Mouse (Mus musculus) liver, postnatal 0 days (tissue): ENCODE data around the gene Bloc1s4. TPM values are rescaled to one million over a fixed set of nuclear protein-coding genes. Genes with fewer than 3 reads are reported as not detected.

Source experiments
- ATAC-seq: fragments of 200-750 bp; cut with Nextera tagmentation; 2 replicates; pipeline ENCODE4 v1.8.0; 2017; ENCODE audit warnings: mild to moderate bottlenecking, moderate library complexity
- DNase-seq: peaks from one replicate; pipeline ENCODE4 v3.0.0-alpha.2; 2016
- H3K27ac ChIP-seq: fragments of 300-500 bp; sonication (generic); 2 replicates; pipeline ENCODE4 v1.5.1; 2014; ENCODE audit warnings: antibody characterized with exemption, moderate library complexity, mild to moderate bottlenecking, low read depth
- H3K27me3 ChIP-seq: fragments of 300-500 bp; sonication (generic); 2 replicates; pipeline ENCODE4 v1.6.1; 2014; ENCODE audit warnings: low read length, control low read depth, mixed read lengths; ENCODE audit not compliant: insufficient read depth
- H3K36me3 ChIP-seq: fragments of 300-500 bp; sonication (generic); replicated peaks from 2 replicates; pipeline ENCODE4 v1.6.1; 2014; ENCODE audit warnings: mild to moderate bottlenecking, control low read depth, low read length, moderate library complexity, mixed read lengths; ENCODE audit not compliant: insufficient read depth
- H3K4me1 ChIP-seq: fragments of 300-500 bp; sonication (generic); 2 replicates; pipeline ENCODE4 v1.6.1; 2014; ENCODE audit warnings: antibody characterized with exemption, mild to moderate bottlenecking, control low read depth; ENCODE audit not compliant: insufficient read depth
- H3K4me2 ChIP-seq: fragments of 300-500 bp; sonication (generic); 2 replicates; pipeline ENCODE4 v1.6.1; 2014; ENCODE audit warnings: low read depth, mild to moderate bottlenecking, low read length, moderate library complexity, mixed read lengths
- H3K4me3 ChIP-seq: fragments of 300-500 bp; sonication (generic); 2 replicates; pipeline ENCODE4 v1.5.1; 2014; ENCODE audit warnings: low read depth, low read length
- H3K9ac ChIP-seq: fragments of 300-500 bp; sonication (generic); replicated peaks from 2 replicates; pipeline ENCODE4 v1.6.1; 2014; ENCODE audit warnings: mild to moderate bottlenecking, moderate library complexity
- H3K9me3 ChIP-seq: fragments of 300-500 bp; sonication (generic); 2 replicates; pipeline ENCODE4 v1.6.1; 2016; ENCODE audit warnings: mild to moderate bottlenecking, control low read depth, low read length, mixed read lengths
- CTCF ChIP-seq: sonication (generic); IDR thresholded peaks from 2 replicates; pipeline ENCODE4 v1.5.1; 2016; ENCODE audit warnings: antibody characterized with exemption, low read depth
- EP300 ChIP-seq: IDR thresholded peaks from 2 replicates; pipeline ENCODE4 v1.6.1; 2016; ENCODE audit warnings: antibody characterized with exemption, low read depth, mild to moderate bottlenecking
- WGBS: fragments of 180-500 bp; shearing (Covaris S2); extraction: QIAGEN DNeasy Blood & Tissue Kit; methylation state at CpG from one replicate; pipeline ENCODE4 v1.1.7; 2014; ENCODE audit not compliant: insufficient replicate concordance; 5-methylcytosine and 5-hydroxymethylcytosine counted together
- polyA plus RNA-seq: library from polyadenylated mRNA; unstranded; fragments of >200 nt; fragmentation: Nextera tagmentation; extraction: Ambion mirVana; gene quantifications from 2 replicates; pipeline ENCODE4 v1.2.1, GENCODE M21; 2015

Bloc1s4 gene
- polyA plus RNA-seq, 1 experiment from 2014 or later = 14.6 TPM

GRCm38 (mm10) chr5:36716816-36717215, 31.6 kb downstream of the Bloc1s4 start:
- 54% methylated on average over 2 of the region's 2 CpGs for WGBS
- H3K4me3 ChIP-seq = no peak overlapping the region
- H3K9ac ChIP-seq = no peak overlapping the region
- TF ChIP-seq EP300 (no peak), CTCF (no peak)
- ATAC-seq (no peak), DNase-seq (no peak)
- H3K9me3 ChIP-seq = no peaks in the 10 kb centered on the region
- H3K36me3 ChIP-seq = no peaks in the 10 kb centered on the region
- no peaks in the 10 kb centered on the region for H3K27me3 ChIP-seq
- H3K4me2 ChIP-seq = no peak overlapping the region
- peaks cover 63% of the 10 kb centered on the region for H3K4me1 ChIP-seq
- H3K27ac ChIP-seq = no peak overlapping the region

GRCm38 (mm10) chr5:36714832-36715231, 33.6 kb downstream of the Bloc1s4 start:
- H3K9ac ChIP-seq = no peak overlapping the region
- no peak for ATAC-seq
- no peak for TF ChIP-seq EP300
- no peak for TF ChIP-seq CTCF

GRCm38 (mm10) chr5:36713693-36714092, 34.8 kb downstream of the Bloc1s4 start:
- 74% methylated on average over 6 of the region's 6 CpGs for WGBS
- no peak overlapping the region; the same call in 1 of the 2 replicates for H3K9ac ChIP-seq
- ATAC-seq (peak; percentile 33), DNase-seq (no peak)
- no peaks in the 10 kb centered on the region for H3K36me3 ChIP-seq
- H3K9me3 ChIP-seq = no peaks in the 10 kb centered on the region
- no peaks in the 10 kb centered on the region for H3K27me3 ChIP-seq
- TF ChIP-seq EP300 (no peak), CTCF (no peak)
- no peak overlapping the region for H3K4me3 ChIP-seq
- H3K4me2 ChIP-seq = peak overlapping the region; percentile 87; the same call in 1 of the 2 replicates
- H3K27ac ChIP-seq = peak overlapping the region; percentile 86
- peaks cover 45% of the 10 kb centered on the region for H3K4me1 ChIP-seq

More at GRCm38 (mm10) chr5:36714832-36715231, 33.6 kb downstream of the Bloc1s4 start:
- DNase-seq = no peak
- Histone ChIP-seq H3K4me2 (no peak overlapping the region), H3K9me3 (no peaks in the 10 kb centered on the region), H3K4me1 (peaks cover 55% of the 10 kb centered on the region), H3K36me3 (no peaks in the 10 kb centered on the region), H3K27ac (no peak overlapping the region), H3K4me3 (no peak overlapping the region), H3K27me3 (no peaks in the 10 kb centered on the region)
- 75% methylated on average over 3 of the region's 3 CpGs for WGBS

- TF ChIP-seq CTCF = peak; percentile 20
- peak; percentile 39; the same call in 1 of the 2 replicates for TF ChIP-seq EP300
- Histone ChIP-seq H3K9me3 (no peaks in the 10 kb centered on the region), H3K9ac (peak overlapping the region; percentile 66), H3K4me2 (peak overlapping the region; percentile 87), H3K4me1 (peaks cover 38% of the 10 kb centered on the region), H3K27me3 (no peaks in the 10 kb centered on the region), H3K36me3 (no peaks in the 10 kb centered on the region), H3K27ac (peak overlapping the region; percentile 86), H3K4me3 (peak overlapping the region; percentile 53)
- DNase-seq (peak; percentile 93), ATAC-seq (peak; percentile 97)
- WGBS = 8% methylated on average over 31 of the region's 31 CpGs
Measured at GRCm38 (mm10) chr5:36712553-36713534, 35.6 kb downstream of the Bloc1s4 start.

- Histone ChIP-seq H3K9me3 (no peaks in the 10 kb centered on the region), H3K36me3 (no peaks in the 10 kb centered on the region), H3K27me3 (no peaks in the 10 kb centered on the region), H3K4me2 (peak overlapping the region; percentile 87; the same call in 1 of the 2 replicates), H3K4me1 (peaks cover 34% of the 10 kb centered on the region), H3K9ac (peak overlapping the region; percentile 66; the same call in 1 of the 2 replicates), H3K4me3 (no peak overlapping the region), H3K27ac (peak overlapping the region; percentile 86)
- WGBS = 55% methylated on average over 5 of the region's 5 CpGs
- TF ChIP-seq EP300 (no peak), CTCF (no peak)
- no peak for ATAC-seq
- no peak for DNase-seq
Measured at GRCm38 (mm10) chr5:36711863-36712262, 36.6 kb downstream of the Bloc1s4 start.

- H3K4me1 ChIP-seq = peaks cover 8% of the 10 kb centered on the region
- no peak for ATAC-seq
- no peak for DNase-seq
- TF ChIP-seq CTCF (no peak), EP300 (no peak)
- no peak overlapping the region for H3K27ac ChIP-seq
- H3K9me3 ChIP-seq = no peaks in the 10 kb centered on the region
- no peak overlapping the region for H3K9ac ChIP-seq
- H3K36me3 ChIP-seq = no peaks in the 10 kb centered on the region
- 64% methylated on average over 5 of the region's 5 CpGs for WGBS
- no peak overlapping the region for H3K4me2 ChIP-seq
- no peaks in the 10 kb centered on the region for H3K27me3 ChIP-seq
- no peak overlapping the region for H3K4me3 ChIP-seq
Measured at GRCm38 (mm10) chr5:36705792-36706191, 42.7 kb downstream of the Bloc1s4 start.
